Mouse (Mus musculus) midbrain, postnatal 0 days (tissue): ENCODE data around the gene Foxn3. TPM values are rescaled to one million over a fixed set of nuclear protein-coding genes. Genes with fewer than 3 reads are reported as not detected.

Experiments used
- ATAC-seq: fragments of 200-750 bp; cut with Nextera tagmentation; 2 replicates; pipeline ENCODE4 v1.8.0; 2017; ENCODE audit warnings: moderate number of reproducible peaks, mild to moderate bottlenecking, moderate TSS enrichment, moderate library complexity; ENCODE audit not compliant: low FRiP score
- DNase-seq: peaks from one replicate; pipeline ENCODE4 v3.0.0-alpha.2; 2015; ENCODE audit warnings: low spot score
- H3K27ac ChIP-seq: fragments of 300-500 bp; sonication (generic); 2 replicates; pipeline ENCODE4 v1.5.1; 2014; ENCODE audit warnings: low read depth, mild to moderate bottlenecking, low read length, mixed read lengths
- H3K27me3 ChIP-seq: fragments of 300-500 bp; sonication (generic); 2 replicates; pipeline ENCODE4 v1.6.1; 2014; ENCODE audit warnings: low read length, control low read depth, mixed read lengths; ENCODE audit not compliant: insufficient read depth
- H3K36me3 ChIP-seq: fragments of 300-500 bp; sonication (generic); 2 replicates; pipeline ENCODE4 v1.6.1; 2014; ENCODE audit warnings: low read length, control low read depth, mixed read lengths; ENCODE audit not compliant: insufficient read depth
- H3K4me1 ChIP-seq: fragments of 300-500 bp; sonication (generic); 2 replicates; pipeline ENCODE4 v1.6.1; 2014; ENCODE audit warnings: mild to moderate bottlenecking, control low read depth, antibody characterized with exemption, low read length, mixed read lengths; ENCODE audit not compliant: insufficient read depth
- H3K4me2 ChIP-seq: fragments of 300-500 bp; sonication (generic); 2 replicates; pipeline ENCODE4 v1.6.1; 2014; ENCODE audit warnings: low read depth, mild to moderate bottlenecking, low read length, mixed read lengths; ENCODE audit not compliant: poor library complexity, severe bottlenecking
- H3K4me3 ChIP-seq: fragments of 300-500 bp; sonication (generic); 2 replicates; pipeline ENCODE4 v1.5.1; 2014; ENCODE audit warnings: low read depth, mild to moderate bottlenecking, low read length, moderate library complexity
- H3K9ac ChIP-seq: fragments of 300-500 bp; sonication (generic); replicated peaks from 2 replicates; pipeline ENCODE4 v1.6.1; 2014; ENCODE audit warnings: mild to moderate bottlenecking, low read length, moderate library complexity, mixed read lengths; ENCODE audit not compliant: poor library complexity, severe bottlenecking
- H3K9me3 ChIP-seq: fragments of 300-500 bp; sonication (generic); 2 replicates; pipeline ENCODE4 v1.6.1; 2016; ENCODE audit warnings: low read length, control low read depth
- CTCF ChIP-seq: IDR thresholded peaks from 2 replicates; pipeline ENCODE4 v1.5.1; 2016; ENCODE audit warnings: antibody characterized with exemption, mild to moderate bottlenecking
- WGBS: fragments of 180-500 bp; shearing (Covaris S2); extraction: QIAGEN DNeasy Blood & Tissue Kit; methylation state at CpG from one replicate; pipeline ENCODE4 v1.1.7; 2014; 5-methylcytosine and 5-hydroxymethylcytosine counted together
- polyA plus RNA-seq: library from polyadenylated mRNA; unstranded; fragments of >200 nt; fragmentation: Nextera tagmentation; extraction: Ambion mirVana; gene quantifications from 2 replicates; pipeline ENCODE4 v1.2.1, GENCODE M21; 2015
- total RNA-seq: library from RNA; depleted of rRNA; stranded (reverse); fragments of >200 nt; gene quantifications from 2 replicates; pipeline ENCODE4 v1.2.3, GENCODE M21; 2014

Foxn3 gene
- total and polyA plus RNA-seq, 2 experiments from 2014 or later = 38.9 to 72.7 TPM

DNA sequence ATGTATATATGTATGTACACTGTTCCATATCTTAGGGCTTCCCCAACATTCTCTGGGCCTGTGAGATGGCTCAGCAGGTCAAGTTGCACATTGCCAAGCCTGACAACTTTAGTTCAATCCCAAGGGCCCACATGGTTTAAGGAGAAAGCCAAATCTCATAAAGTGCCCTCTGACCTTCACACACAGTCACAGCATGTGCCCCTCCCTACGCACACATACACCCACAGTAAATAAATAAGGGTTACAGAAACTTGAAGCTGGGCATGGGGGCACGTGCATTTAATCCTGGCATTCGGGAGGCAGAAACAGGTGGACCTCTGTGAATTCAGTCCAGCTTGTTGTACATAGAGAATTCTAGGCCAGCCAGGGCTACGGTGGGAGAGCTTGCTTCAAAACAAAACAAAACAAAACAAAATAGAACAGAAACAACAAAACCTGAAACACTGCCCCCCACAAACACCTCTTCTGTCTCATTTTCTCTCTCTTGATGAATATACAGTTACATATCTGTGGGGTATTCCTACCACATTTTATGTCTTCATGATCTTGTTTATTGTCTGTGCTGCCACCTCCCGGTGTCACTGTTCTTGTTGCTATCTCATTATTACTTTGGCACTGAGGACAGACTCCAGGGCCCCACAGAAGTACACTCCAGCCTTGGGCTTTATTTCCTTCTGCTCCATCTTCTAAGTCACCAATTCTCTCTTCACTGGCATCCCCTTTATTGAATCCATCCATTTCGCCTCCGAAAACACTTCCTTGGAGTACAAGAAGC lies 19.8 kb downstream of the Foxn3 start:
- Histone ChIP-seq H3K4me2 (no peak overlapping the region), H3K36me3 (no peaks in the 10 kb centered on the region), H3K4me3 (no peak overlapping the region), H3K9ac (no peak overlapping the region), H3K27me3 (no peaks in the 10 kb centered on the region), H3K27ac (no peak overlapping the region), H3K4me1 (peaks cover 2% of the 10 kb centered on the region; the same call in 1 of the 2 replicates), H3K9me3 (no peaks in the 10 kb centered on the region)
- 96% methylated on average over 7 of the region's 7 CpGs for WGBS
- DNase-seq = no peak
- no peak for ATAC-seq
- TF ChIP-seq CTCF = no peak

DNA sequence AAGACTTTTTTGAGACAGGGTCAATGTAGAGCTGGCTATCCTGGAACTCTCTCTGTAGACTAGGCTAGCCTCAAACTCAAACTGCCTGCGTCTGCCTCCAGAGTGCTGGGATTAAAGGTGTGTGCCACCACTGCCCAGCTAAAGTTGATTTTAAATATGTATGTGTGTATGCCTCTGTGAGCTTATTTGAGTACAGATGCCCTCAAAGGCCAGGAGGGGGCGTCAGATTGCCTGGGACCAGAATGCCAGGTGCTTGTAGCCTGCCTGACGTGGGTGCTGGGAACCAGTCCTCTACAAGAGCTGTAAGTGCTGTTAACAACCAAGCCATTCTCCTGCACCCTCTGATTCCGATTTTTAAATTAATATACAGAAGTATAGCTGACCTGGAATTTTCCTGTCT lies 23.2 kb downstream of the Foxn3 start:
- no peak for TF ChIP-seq CTCF
- Histone ChIP-seq H3K4me1 (no peaks in the 10 kb centered on the region), H3K4me3 (no peak overlapping the region), H3K36me3 (no peaks in the 10 kb centered on the region), H3K9ac (no peak overlapping the region), H3K4me2 (no peak overlapping the region), H3K27ac (no peak overlapping the region), H3K9me3 (no peaks in the 10 kb centered on the region), H3K27me3 (no peaks in the 10 kb centered on the region)
- no peak for ATAC-seq
- no peak for DNase-seq
- WGBS = 94% methylated on average over 4 of the region's 4 CpGs

DNA sequence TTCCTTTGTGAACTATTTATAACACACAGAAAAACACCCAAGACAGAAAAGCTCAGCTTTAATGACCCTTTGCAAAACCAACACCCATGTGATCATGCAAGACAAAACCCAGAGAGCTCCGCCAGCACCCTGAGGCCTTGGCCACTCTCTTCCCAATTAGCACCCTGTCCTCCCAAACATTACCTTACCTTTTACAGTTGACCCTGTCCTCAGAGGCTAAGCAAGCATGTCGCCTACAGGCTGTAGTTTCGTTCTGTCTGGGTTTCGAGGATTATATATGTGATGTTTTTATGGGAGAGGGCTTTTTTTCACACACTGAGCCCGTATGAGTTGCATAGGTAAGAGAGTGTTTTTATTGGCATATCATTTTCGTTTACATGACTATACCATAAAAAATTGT lies 26.1 kb downstream of the Foxn3 start:
- no peak for ATAC-seq
- 94% methylated on average over 6 of the region's 6 CpGs for WGBS

DNA sequence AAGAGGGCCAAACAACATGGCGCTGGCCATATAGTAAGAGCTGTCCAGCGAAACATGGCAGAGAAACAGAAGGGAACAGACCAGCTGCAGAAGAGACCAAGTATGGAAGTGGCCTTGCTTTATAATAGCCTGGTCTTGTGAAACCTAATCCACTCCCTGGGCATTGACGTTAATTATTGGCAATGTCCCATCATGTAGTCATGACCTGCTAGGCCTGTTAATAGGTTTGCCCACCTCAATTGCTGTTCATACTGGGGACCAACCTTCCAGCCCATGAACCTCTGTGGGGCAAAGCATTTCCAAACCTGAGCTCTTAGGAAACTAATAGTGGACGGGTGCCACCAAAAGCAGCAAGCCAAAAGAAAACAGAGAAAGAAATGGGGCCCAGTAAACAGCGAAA lies 27.0 kb downstream of the Foxn3 start:
- ATAC-seq (no peak), DNase-seq (no peak)
- H3K27me3 ChIP-seq = no peaks in the 10 kb centered on the region
- WGBS = 98% methylated on average over 5 of the region's 5 CpGs
- H3K4me2 ChIP-seq = no peak overlapping the region
- TF ChIP-seq CTCF = no peak
- no peak overlapping the region for H3K9ac ChIP-seq
- H3K36me3 ChIP-seq = no peaks in the 10 kb centered on the region; the same call in 1 of the 2 replicates
- no peak overlapping the region for H3K27ac ChIP-seq
- no peaks in the 10 kb centered on the region for H3K4me1 ChIP-seq
- no peak overlapping the region for H3K4me3 ChIP-seq
- H3K9me3 ChIP-seq = 0 out of 2 replicates have a peak, but pooled peaks cover 3% of the 10 kb centered on the region

More for the DNA sequence above, 26.1 kb downstream of the Foxn3 start:
- Histone ChIP-seq H3K9me3 (0 out of 2 replicates have a peak, but pooled peaks cover 3% of the 10 kb centered on the region), H3K4me3 (no peak overlapping the region), H3K27me3 (no peaks in the 10 kb centered on the region), H3K4me2 (no peak overlapping the region), H3K4me1 (no peaks in the 10 kb centered on the region), H3K36me3 (no peaks in the 10 kb centered on the region; the same call in 1 of the 2 replicates), H3K27ac (no peak overlapping the region), H3K9ac (no peak overlapping the region)
- no peak for DNase-seq
- no peak for TF ChIP-seq CTCF

DNA sequence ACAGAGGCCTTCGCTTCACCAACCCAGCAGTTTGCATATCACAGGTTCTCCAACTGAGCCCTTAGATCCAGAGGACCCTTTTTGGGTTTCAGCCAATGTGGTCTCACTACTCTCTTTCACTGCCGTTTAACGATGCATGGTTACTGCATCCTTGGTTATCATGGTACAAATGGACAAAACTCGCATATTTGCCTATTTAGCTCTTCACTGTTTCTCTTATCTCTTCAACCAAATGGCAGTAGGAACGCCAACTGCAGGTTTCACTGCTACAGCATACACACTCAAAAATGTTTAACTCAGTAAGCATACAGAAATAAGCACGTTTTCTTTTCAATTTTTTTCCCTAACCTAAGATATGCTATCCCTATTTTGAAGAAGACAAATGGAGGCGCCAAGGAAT lies 31.0 kb downstream of the Foxn3 start:
- DNase-seq (no peak), ATAC-seq (no peak)
- Histone ChIP-seq H3K36me3 (no peaks in the 10 kb centered on the region; the same call in 1 of the 2 replicates), H3K27ac (no peak overlapping the region), H3K27me3 (no peaks in the 10 kb centered on the region), H3K9me3 (0 out of 2 replicates have a peak, but pooled peaks cover 3% of the 10 kb centered on the region), H3K4me3 (no peak overlapping the region), H3K4me2 (no peak overlapping the region), H3K4me1 (peaks cover 3% of the 10 kb centered on the region; the same call in 1 of the 2 replicates), H3K9ac (no peak overlapping the region)
- WGBS = 91% methylated on average over 7 of the region's 7 CpGs
- no peak for TF ChIP-seq CTCF

DNA sequence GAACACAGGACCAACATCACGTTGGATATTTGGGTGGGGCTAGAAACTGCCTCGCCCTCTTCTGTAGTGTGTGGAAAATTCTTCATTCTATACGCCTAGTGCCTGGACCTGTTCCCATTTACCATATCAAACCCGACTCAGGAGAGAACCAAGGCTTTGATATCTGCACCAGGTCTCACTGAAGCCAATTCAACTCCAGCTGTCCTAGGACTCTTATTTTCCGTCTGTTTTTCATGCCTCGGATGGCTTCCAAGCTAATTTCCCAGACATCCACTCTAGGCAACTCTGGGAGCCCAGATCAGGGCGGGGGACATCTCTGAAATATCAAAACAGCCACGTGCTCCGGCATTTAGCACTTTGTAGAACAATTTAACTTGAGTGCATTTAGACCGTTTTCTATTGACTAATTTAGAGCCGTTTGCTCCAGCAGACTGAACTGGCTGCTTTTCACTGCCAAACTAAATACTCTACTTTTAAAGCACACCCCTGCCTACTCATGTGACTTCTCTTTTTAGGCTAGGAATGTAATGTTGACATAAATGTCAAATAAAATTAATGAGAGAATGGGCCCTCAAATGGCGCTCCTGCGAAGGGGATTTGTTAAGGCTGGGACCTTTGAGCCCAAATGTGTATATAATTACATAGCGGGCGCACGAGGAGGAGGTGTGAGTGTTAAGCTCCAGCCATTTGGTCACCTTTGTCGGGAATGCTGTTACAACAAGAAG lies 33.5 kb downstream of the Foxn3 start:
- DNase-seq (no peak), ATAC-seq (no peak)
- Histone ChIP-seq H3K4me2 (no peak overlapping the region), H3K27me3 (no peaks in the 10 kb centered on the region), H3K9ac (no peak overlapping the region), H3K4me1 (peaks cover 3% of the 10 kb centered on the region; the same call in 1 of the 2 replicates), H3K36me3 (no peaks in the 10 kb centered on the region; the same call in 1 of the 2 replicates), H3K4me3 (no peak overlapping the region), H3K27ac (no peak overlapping the region), H3K9me3 (0 out of 2 replicates have a peak, but pooled peaks cover 3% of the 10 kb centered on the region)
- WGBS = 83% methylated on average over 17 of the region's 17 CpGs
- no peak for TF ChIP-seq CTCF
